ENCODE assay signal across 17 mouse cellular contexts in genomic region chr15:94801462-94801861, GRCm38 (mm10).
"Had no signal": no experiment of that assay in that cellular context is flagged by ENCODE, and none has a peak within 500 bp of the region (broad histone marks: within the 10 kb centered on the region; RNA-seq: fewer than 3 reads in every experiment).

No protein-coding gene starts in this region.

- H3K36me3 ChIP-seq: limb, embryonic 10.5 days; limb, embryonic 13.5 days; liver, embryonic 12.5 days; liver, embryonic 15.5 days; lung, embryonic 15.5 days; midbrain, embryonic 12.5 days had no signal

- H3K4me1 ChIP-seq: liver, embryonic 12.5 days; liver, embryonic 15.5 days; lung, embryonic 15.5 days; megakaryocyte, embryonic 14.5 days had no signal

- H3K4me3 ChIP-seq: limb, embryonic 10.5 days; limb, embryonic 13.5 days; liver, embryonic 12.5 days; liver, embryonic 15.5 days; lung, embryonic 15.5 days; megakaryocyte, embryonic 14.5 days; midbrain, embryonic 12.5 days had no signal

- DNase-seq: kidney, adult 9 months; kidney, postnatal 14 days; kidney, postnatal 4 days; liver; lung, adult 18-20 months; lung, postnatal 10 days; lung, postnatal 36 days; thymus, adult 18-20 months; thymus, postnatal 36 days had no signal

- H3K4me2 ChIP-seq: limb, embryonic 13.5 days; liver, embryonic 12.5 days; liver, embryonic 15.5 days; lung, embryonic 15.5 days; midbrain, embryonic 12.5 days had no signal

- H3K27ac ChIP-seq: limb, embryonic 10.5 days; limb, embryonic 13.5 days; liver, embryonic 12.5 days; liver, embryonic 15.5 days; lung, embryonic 15.5 days; midbrain, embryonic 12.5 days; stomach, postnatal 0 days had no signal

- ATAC-seq: liver, embryonic 12.5 days had no signal

- H3K27me3 ChIP-seq: liver, embryonic 12.5 days; liver, embryonic 15.5 days; lung, embryonic 15.5 days; megakaryocyte, embryonic 14.5 days; midbrain, embryonic 12.5 days had no signal

- H3K9me3 ChIP-seq: limb, embryonic 10.5 days; limb, embryonic 13.5 days; liver, embryonic 12.5 days; liver, embryonic 15.5 days; lung, embryonic 15.5 days; midbrain, embryonic 12.5 days had no signal

- H3K9ac ChIP-seq: limb, embryonic 13.5 days; liver, embryonic 12.5 days; liver, embryonic 15.5 days; lung, embryonic 15.5 days; midbrain, embryonic 12.5 days had no signal
